Mouse (Mus musculus) CH12.LX (cell line): ENCODE data around the gene Arhgef19.

Experiments used
- CTCF ChIP-seq, 2 experiments: IDR thresholded peaks in 1 of 2; conservative IDR thresholded peaks in 1 of 2; 2 replicates each; pipeline ENCODE4 v1.5.1; 2011 to 2012; ENCODE audit warnings: low read depth in 2 of 2, low read length in 2 of 2, improper control_type of control experiment in 1 of 2, inconsistent platforms in 1 of 2, mild to moderate bottlenecking in 1 of 2, moderate library complexity in 1 of 2
- EP300 ChIP-seq: IDR thresholded peaks from 2 replicates; pipeline ENCODE4 v1.6.1; 2011; ENCODE audit warnings: low read length, improper control_type of control experiment
- HCFC1 ChIP-seq: IDR thresholded peaks from 2 replicates; pipeline ENCODE4 v1.6.1; 2012; ENCODE audit warnings: low read depth, mild to moderate bottlenecking, inconsistent platforms, low read length, improper control_type of control experiment
- KAT2A ChIP-seq: IDR thresholded peaks from 2 replicates; pipeline ENCODE4 v1.6.1; 2012; ENCODE audit warnings: low read length, improper control_type of control experiment, inconsistent platforms; ENCODE audit not compliant: insufficient replicate concordance
- POLR2A ChIP-seq: IDR thresholded peaks from 2 replicates; pipeline ENCODE4 v1.6.1; 2011; ENCODE audit warnings: low read depth, mild to moderate bottlenecking, improper control_type of control experiment, low read length
- POLR2AphosphoS2 ChIP-seq: IDR thresholded peaks from 2 replicates; pipeline ENCODE4 v1.6.1; 2011; ENCODE audit warnings: low read depth, low read length, improper control_type of control experiment
- RCOR1 ChIP-seq: conservative IDR thresholded peaks from 2 replicates; pipeline ENCODE4 v1.6.1; 2012; ENCODE audit warnings: low read depth, mild to moderate bottlenecking, inconsistent platforms, low read length, improper control_type of control experiment

GRCm38 (mm10) chr4:141302428-141303401 lies 63.4 kb downstream of the Arhgef19 start:
- no peak for TF ChIP-seq POLR2A
- no peak for TF ChIP-seq CTCF (conservative IDR thresholded peaks at IDR 0.05 in 1 of 2, IDR thresholded peaks at IDR 0.05 in 1 of 2; ENCODE audit: low read depth in 2 of 2, low read length in 2 of 2)
- no peak for TF ChIP-seq RCOR1
- TF ChIP-seq EP300: no peak
- no peak for TF ChIP-seq HCFC1
- no peak for TF ChIP-seq KAT2A
- no peak for TF ChIP-seq POLR2AphosphoS2
